Mouse (Mus musculus): ENCODE data around the gene Ifit1.
A peak's percentile ranks its signal among the peaks of the same experiment; 100 is the strongest.

Ifit1 gene

DNA sequence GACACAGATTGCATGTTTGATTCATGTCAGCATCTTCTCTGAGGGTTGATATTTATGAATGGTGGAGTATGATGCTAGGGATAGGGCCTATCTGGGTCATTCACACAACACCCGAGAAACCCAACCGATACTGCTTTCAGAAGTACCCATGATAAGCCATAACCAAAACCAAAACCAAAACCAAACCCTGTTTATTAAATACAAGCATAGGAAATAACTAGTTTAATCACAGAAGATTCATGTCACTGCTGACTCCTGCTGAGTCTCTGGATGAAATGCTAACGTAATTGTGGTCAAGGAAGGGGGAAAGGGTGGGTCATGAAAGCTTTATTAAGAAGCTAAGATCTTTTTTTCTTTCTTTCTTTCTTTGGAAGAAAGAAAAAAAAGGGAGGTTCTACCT is 9.6 kb downstream of the Ifit1 start:
- TF ChIP-seq NANOG (IDR thresholded peaks at IDR 0.05; ENCODE audit: borderline replicate concordance, low read length) (no peak), CTCF (conservative IDR thresholded peaks at IDR 0.05; ENCODE audit: low read length) (no peak), POU5F1 (IDR thresholded peaks at IDR 0.05; ENCODE audit: borderline replicate concordance, low read length) (no peak)
- H3K4me1 ChIP-seq (replicated peaks; ENCODE audit: low read depth, low read length): peaks cover 34% of the 10 kb centered on the region
- no peaks in the 10 kb centered on the region for H3K9me3 ChIP-seq (ENCODE audit: low read length)
- H3K4me3 ChIP-seq (replicated peaks; ENCODE audit: low read length): no peak overlapping the region
- H3K36me3 ChIP-seq (ENCODE audit: insufficient read depth, low read length): no peaks in the 10 kb centered on the region
- H3K27me3 ChIP-seq (ENCODE audit: insufficient read depth, low read length): no peaks in the 10 kb centered on the region

DNA sequence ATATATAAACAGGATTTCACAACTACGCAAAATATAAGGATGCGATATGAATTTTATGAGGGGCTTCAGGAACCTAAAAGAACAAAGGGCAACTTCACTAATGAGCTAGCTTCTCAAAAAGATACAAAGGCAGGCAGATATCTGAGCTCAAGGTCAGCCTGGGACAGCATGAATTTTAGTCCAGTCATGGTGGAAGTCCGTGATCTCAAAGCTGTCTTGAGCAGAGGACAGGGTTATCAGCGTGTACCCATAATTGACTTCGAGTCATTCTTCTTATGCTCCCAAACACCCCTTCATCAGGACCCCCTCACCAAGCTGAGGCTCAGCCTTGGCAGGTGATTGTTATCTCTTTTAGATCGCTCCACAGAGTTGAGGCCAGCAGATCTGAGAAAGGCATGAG is 10.3 kb downstream of the Ifit1 start:
- no peak overlapping the region for H3K4me3 ChIP-seq (replicated peaks; ENCODE audit: low read length)

GRCm38 (mm10) chr19:34655227-34655805 is 14.6 kb downstream of the Ifit1 start:
- no peaks in the 10 kb centered on the region for H3K9me3 ChIP-seq (ENCODE audit: low read length)

More for the DNA sequence above, 10.3 kb downstream of the Ifit1 start:
- TF ChIP-seq NANOG (IDR thresholded peaks at IDR 0.05; ENCODE audit: borderline replicate concordance, low read length) (no peak), CTCF (conservative IDR thresholded peaks at IDR 0.05; ENCODE audit: low read length) (no peak), POU5F1 (IDR thresholded peaks at IDR 0.05; ENCODE audit: borderline replicate concordance, low read length) (no peak)
- H3K4me1 ChIP-seq (replicated peaks; ENCODE audit: low read depth, low read length): peaks cover 41% of the 10 kb centered on the region
- H3K36me3 ChIP-seq (ENCODE audit: insufficient read depth, low read length): no peaks in the 10 kb centered on the region
- no peaks in the 10 kb centered on the region for H3K9me3 ChIP-seq (ENCODE audit: low read length)
- H3K27me3 ChIP-seq (ENCODE audit: insufficient read depth, low read length): no peaks in the 10 kb centered on the region

GRCm38 (mm10) chr19:34656511-34657298 is 16.0 kb downstream of the Ifit1 start:
- H3K27me3 ChIP-seq (ENCODE audit: insufficient read depth, low read length): no peaks in the 10 kb centered on the region
- TF ChIP-seq NANOG (IDR thresholded peaks at IDR 0.05; ENCODE audit: borderline replicate concordance, low read length): no peak
- TF ChIP-seq POU5F1 (IDR thresholded peaks at IDR 0.05; ENCODE audit: borderline replicate concordance, low read length): no peak
- no peak for TF ChIP-seq CTCF (conservative IDR thresholded peaks at IDR 0.05; ENCODE audit: low read length)
- H3K4me3 ChIP-seq (replicated peaks; ENCODE audit: low read length): no peak overlapping the region
- H3K36me3 ChIP-seq (ENCODE audit: insufficient read depth, low read length): no peaks in the 10 kb centered on the region
- H3K4me1 ChIP-seq (replicated peaks; ENCODE audit: low read depth, low read length): peaks cover 73% of the 10 kb centered on the region
- H3K9me3 ChIP-seq (ENCODE audit: low read length): no peaks in the 10 kb centered on the region

More at GRCm38 (mm10) chr19:34655227-34655805, 14.6 kb downstream of the Ifit1 start:
- H3K4me3 ChIP-seq (replicated peaks; ENCODE audit: low read length): no peak overlapping the region
- H3K36me3 ChIP-seq (ENCODE audit: insufficient read depth, low read length): no peaks in the 10 kb centered on the region
- H3K4me1 ChIP-seq (replicated peaks; ENCODE audit: low read depth, low read length): peaks cover 66% of the 10 kb centered on the region
- H3K27me3 ChIP-seq (ENCODE audit: insufficient read depth, low read length): no peaks in the 10 kb centered on the region
- TF ChIP-seq NANOG (IDR thresholded peaks at IDR 0.05; ENCODE audit: borderline replicate concordance, low read length) (peak; percentile 55; the same call in 1 of the 2 replicates), CTCF (conservative IDR thresholded peaks at IDR 0.05; ENCODE audit: low read length) (no peak)

- Histone ChIP-seq H3K4me1 (replicated peaks; ENCODE audit: low read depth, low read length) (peaks cover 37% of the 10 kb centered on the region), H3K4me3 (replicated peaks; ENCODE audit: low read length) (peak overlapping the region; percentile 69), H3K27me3 (ENCODE audit: insufficient read depth, low read length) (no peaks in the 10 kb centered on the region), H3K9me3 (ENCODE audit: low read length) (no peaks in the 10 kb centered on the region), H3K36me3 (ENCODE audit: insufficient read depth, low read length) (no peaks in the 10 kb centered on the region)
- no peak for TF ChIP-seq NANOG (IDR thresholded peaks at IDR 0.05; ENCODE audit: borderline replicate concordance, low read length)
- no peak for TF ChIP-seq POU5F1 (IDR thresholded peaks at IDR 0.05; ENCODE audit: borderline replicate concordance, low read length)
- peak; percentile 68 for TF ChIP-seq CTCF (conservative IDR thresholded peaks at IDR 0.05; ENCODE audit: low read length)
These were observed 21.4 kb downstream of the Ifit1 start for GRCm38 (mm10) chr19:34662067-34662507.

- Histone ChIP-seq H3K4me3 (replicated peaks; ENCODE audit: low read length) (peak overlapping the region; percentile 69), H3K36me3 (ENCODE audit: insufficient read depth, low read length) (no peaks in the 10 kb centered on the region), H3K27me3 (ENCODE audit: insufficient read depth, low read length) (no peaks in the 10 kb centered on the region), H3K4me1 (replicated peaks; ENCODE audit: low read depth, low read length) (peaks cover 31% of the 10 kb centered on the region), H3K9me3 (ENCODE audit: low read length) (no peaks in the 10 kb centered on the region)
- no peak for TF ChIP-seq NANOG (IDR thresholded peaks at IDR 0.05; ENCODE audit: borderline replicate concordance, low read length)
- no peak for TF ChIP-seq CTCF (conservative IDR thresholded peaks at IDR 0.05; ENCODE audit: low read length)
- TF ChIP-seq POU5F1 (IDR thresholded peaks at IDR 0.05; ENCODE audit: borderline replicate concordance, low read length): no peak
These were observed 22.1 kb downstream of the Ifit1 start for GRCm38 (mm10) chr19:34662740-34663139.

GRCm38 (mm10) chr19:34666127-34666526 is 25.5 kb downstream of the Ifit1 start:
- Histone ChIP-seq H3K4me3 (replicated peaks; ENCODE audit: low read length) (no peak overlapping the region), H3K9me3 (ENCODE audit: low read length) (no peaks in the 10 kb centered on the region), H3K4me1 (replicated peaks; ENCODE audit: low read depth, low read length) (peaks cover 19% of the 10 kb centered on the region), H3K36me3 (ENCODE audit: insufficient read depth, low read length) (no peaks in the 10 kb centered on the region), H3K27me3 (ENCODE audit: insufficient read depth, low read length) (no peaks in the 10 kb centered on the region)
- TF ChIP-seq POU5F1 (IDR thresholded peaks at IDR 0.05; ENCODE audit: borderline replicate concordance, low read length) (no peak), NANOG (IDR thresholded peaks at IDR 0.05; ENCODE audit: borderline replicate concordance, low read length) (no peak), CTCF (conservative IDR thresholded peaks at IDR 0.05; ENCODE audit: low read length) (peak; percentile 98)

GRCm38 (mm10) chr19:34673476-34673875 is 32.8 kb downstream of the Ifit1 start:
- no peak overlapping the region for H3K4me3 ChIP-seq (replicated peaks; ENCODE audit: low read length)

More at GRCm38 (mm10) chr19:34673476-34673875, 32.8 kb downstream of the Ifit1 start:
- H3K36me3 ChIP-seq (ENCODE audit: insufficient read depth, low read length): no peaks in the 10 kb centered on the region
- peaks cover 34% of the 10 kb centered on the region for H3K4me1 ChIP-seq (replicated peaks; ENCODE audit: low read depth, low read length)
- no peak for TF ChIP-seq CTCF (conservative IDR thresholded peaks at IDR 0.05; ENCODE audit: low read length)
- 0 out of 2 replicates have a peak, but pooled peaks have one; percentile 13 for TF ChIP-seq POU5F1 (IDR thresholded peaks at IDR 0.05; ENCODE audit: borderline replicate concordance, low read length)
- no peak for TF ChIP-seq NANOG (IDR thresholded peaks at IDR 0.05; ENCODE audit: borderline replicate concordance, low read length)
- H3K9me3 ChIP-seq (ENCODE audit: low read length): no peaks in the 10 kb centered on the region; the same call in 1 of the 2 replicates
- peaks cover 17% of the 10 kb centered on the region for H3K27me3 ChIP-seq (ENCODE audit: insufficient read depth, low read length)

Measured in E14TG2a.4 (cell line).